Mouse (Mus musculus) ovary, postnatal 36 days (tissue): ENCODE data around the gene Psmg3.

Source experiments
- DNase-seq: peaks from one replicate; pipeline ENCODE4 v3.0.0; 2022; ENCODE audit warnings: low spot score, mixed read lengths

Gene Psmg3

GRCm38 (mm10) chr5:139815964-139816363 lies 10.7 kb downstream of the Psmg3 start:
- peak; percentile 43 for DNase-seq

DNA sequence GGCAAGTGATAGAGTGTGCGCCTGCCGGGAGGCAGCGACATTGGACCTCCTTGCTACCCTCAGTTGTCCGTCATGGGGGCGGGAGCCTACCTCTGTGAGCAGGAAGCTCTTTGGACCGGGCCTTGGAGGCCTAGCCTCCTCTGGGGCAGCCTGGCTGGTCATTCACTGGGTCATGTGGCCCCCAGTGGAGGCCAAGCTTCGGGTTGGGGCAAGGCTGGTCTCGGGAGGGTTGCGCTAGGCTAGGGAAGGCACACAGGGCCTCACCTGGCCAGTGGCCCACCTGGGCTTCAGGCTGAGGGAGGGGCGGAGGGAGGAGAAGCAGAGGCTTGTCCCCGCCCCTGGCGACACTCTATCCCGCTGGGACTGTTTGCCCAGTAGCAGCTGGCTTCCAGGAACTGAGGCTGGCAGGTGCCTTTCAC lies 12.7 kb downstream of the Psmg3 start:
- no peak for DNase-seq

DNA sequence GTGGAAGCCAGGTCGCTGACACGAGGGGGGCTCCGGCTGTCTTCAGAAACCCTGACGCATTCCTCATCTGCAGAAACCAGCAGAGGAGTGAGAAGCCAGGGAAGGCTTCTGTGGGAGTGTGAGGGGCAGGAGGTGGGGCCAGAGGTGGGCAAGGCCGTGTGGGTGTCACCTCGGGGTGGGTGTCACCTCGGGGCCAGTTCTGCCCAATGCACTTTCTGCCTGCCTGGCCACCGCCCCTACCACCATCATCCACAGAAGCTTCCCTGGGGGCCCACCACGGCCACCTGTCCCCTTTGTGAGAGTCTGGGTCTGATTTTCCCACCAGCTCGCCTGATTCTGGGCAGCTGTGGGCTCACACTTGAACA lies 13.6 kb downstream of the Psmg3 start:
- no peak for DNase-seq

GRCm38 (mm10) chr5:139812398-139813125 lies 14.1 kb downstream of the Psmg3 start:
- no peak for DNase-seq

GRCm38 (mm10) chr5:139811677-139812397 lies 14.8 kb downstream of the Psmg3 start:
- no peak for DNase-seq

DNA sequence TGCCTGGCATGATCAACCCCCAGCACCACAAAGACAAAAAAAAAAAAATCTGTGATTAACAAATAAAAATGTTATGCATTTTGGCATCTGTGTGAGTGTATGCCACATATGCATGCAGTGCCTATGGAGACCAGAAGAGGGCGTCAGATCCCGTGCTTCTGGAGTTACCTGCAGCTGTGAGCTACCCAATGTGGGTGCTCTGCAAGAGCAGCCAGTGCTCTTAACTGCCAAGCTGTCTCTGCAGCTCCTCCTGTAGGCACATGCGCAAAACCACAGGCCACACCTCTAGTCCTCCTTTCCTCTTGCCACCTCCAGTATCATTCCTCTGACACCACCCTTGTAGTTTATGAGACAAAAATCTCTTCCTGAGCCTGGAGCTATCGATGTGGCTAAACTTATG lies 17.3 kb downstream of the Psmg3 start:
- DNase-seq: no peak

DNA sequence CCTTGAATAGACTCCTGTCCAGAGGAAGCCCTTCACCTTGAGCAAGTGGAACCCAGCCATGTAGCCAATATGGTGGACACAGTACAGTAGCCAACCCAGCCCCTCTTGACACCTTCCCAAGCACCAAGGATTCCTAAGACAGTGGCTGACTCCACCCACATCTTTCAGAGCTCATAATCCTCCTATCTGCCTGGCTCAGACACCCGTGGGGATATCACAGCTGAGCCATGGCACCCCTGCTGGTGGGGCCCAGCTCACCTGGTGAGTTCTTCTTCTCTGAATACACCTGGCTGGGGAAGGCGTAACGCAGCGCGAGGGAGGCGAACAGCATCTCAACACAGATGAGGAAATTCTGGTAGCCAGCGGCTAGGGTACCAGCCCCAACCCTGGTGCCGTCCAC lies 20.8 kb downstream of the Psmg3 start:
- no peak for DNase-seq

GRCm38 (mm10) chr5:139804573-139805111 lies 22.0 kb downstream of the Psmg3 start:
- DNase-seq: no peak

DNA sequence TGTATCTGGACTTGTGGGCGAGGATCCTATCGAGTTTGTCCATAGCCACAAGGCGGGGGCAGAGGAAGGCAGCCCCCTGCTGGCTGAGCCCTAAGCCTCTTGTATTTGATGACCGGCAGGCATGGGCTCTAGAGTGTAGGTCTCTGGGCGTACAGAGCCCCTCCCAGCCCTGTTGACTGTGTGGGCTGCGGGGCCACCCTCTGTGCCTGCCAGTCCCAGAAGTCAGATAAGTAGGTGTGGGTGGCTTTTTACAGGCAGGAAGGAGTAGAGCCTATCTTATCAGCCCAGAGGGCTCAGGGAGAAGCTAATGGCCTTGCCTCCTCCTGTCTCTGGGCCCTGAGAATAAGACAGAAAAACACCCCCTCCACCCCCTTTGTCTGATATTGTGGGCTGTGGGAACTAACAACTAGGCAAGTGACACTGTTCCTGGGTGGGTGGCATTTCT lies 22.6 kb downstream of the Psmg3 start:
- peak; percentile 67 for DNase-seq

DNA sequence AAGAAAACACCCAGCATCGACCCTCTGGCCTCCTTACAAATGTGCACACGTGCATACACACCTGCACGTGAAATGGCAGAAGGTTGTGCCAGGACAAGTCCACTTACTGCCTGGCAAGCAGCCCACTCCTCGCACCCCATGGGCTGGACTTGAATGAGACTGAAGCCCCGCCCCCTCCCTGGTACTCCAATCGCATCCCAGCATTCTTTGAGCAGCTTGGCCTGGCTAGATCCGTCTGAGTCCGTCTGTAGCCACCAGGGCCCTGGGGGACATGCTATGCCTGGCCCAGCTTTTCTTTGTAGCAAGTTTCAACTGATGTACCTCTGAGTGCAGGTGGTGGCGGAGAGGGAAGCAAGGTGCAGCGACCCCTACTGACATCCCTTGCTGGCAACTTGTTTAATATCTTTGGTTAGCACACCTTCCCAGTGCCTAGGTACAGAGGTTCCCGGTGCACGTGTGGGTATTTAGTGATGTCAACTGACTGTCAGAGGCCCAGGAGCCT lies 23.0 kb downstream of the Psmg3 start:
- DNase-seq: peak; percentile 63

GRCm38 (mm10) chr5:139803165-139803564 lies 23.5 kb downstream of the Psmg3 start:
- no peak for DNase-seq

DNA sequence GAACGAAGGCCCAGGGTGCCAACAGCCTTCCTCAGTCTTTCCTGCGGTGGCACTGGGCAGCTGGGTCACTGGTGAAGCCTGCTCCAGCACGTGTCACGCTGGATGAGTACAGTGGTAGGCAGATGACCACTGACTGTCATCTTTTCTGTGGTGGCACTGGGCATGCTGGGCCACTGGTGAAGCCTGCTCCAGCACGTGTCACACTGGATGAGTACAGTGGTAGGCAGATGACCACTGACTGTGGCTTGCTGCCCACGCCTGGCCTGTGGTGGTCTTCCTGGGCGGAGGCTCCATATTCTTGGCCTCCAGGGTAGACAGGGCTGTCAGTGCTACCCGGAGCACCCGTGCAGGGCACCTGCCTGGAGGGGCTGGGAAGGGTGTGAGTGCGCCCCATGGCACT lies 24.8 kb downstream of the Psmg3 start:
- DNase-seq: no peak

GRCm38 (mm10) chr5:139801231-139801630 lies 25.5 kb downstream of the Psmg3 start:
- no peak for DNase-seq

DNA sequence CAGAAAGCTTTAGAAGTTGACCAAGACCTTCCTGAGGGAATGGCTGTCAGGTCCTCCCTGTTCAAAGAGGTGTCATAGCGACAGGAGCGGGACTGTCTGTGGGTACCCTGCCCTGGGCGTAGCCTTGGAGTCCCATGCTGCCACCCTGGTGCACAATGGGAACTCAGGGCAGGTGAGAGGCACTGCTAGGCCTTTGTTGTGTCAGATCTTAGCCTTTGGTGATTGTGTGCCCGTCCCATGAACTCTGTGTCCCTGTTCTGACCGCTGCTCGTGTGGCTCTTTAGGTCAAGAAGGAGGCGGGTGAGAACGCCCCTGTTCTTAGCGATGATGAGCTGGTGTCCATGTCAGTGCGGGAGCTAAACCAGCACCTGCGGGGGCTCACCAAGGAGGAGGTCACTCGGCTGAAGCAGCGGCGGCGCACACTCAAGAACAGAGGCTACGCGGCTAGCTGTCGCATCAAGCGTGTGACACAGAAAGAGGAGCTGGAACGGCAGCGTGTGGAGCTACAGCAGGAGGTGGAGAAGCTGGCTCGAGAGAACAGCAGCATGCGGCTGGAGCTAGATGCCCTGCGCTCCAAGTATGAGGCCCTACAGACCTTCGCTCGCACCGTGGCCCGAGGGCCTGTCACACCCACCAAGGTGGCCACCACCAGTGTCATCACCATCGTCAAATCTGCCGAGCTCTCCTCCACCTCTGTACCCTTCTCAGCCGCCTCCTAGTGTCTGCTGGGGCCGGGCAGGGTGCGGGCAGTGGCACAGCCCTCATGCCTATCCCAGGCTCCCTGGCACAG lies 26.7 kb downstream of the Psmg3 start:
- no peak for DNase-seq

DNA sequence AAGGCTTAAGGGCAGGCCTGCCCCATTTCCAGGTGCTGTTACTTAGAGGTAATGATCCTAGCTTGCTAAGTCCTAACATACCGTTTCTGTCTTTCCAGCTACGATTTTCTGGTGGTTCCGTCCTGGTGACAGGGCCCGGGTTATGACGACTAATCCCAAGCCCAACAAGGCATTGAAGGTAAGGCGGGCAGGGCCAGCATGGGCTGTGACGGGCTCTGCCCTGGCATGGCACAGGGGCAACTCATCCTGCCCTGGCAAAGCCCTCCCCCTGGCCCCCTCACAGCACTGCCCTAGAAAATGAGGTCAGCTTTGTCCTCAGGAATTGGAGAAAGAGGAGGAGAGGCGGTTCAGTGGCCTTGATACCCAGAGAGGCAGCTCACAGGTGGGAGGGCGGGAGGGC lies 27.6 kb downstream of the Psmg3 start:
- no peak for DNase-seq

DNA sequence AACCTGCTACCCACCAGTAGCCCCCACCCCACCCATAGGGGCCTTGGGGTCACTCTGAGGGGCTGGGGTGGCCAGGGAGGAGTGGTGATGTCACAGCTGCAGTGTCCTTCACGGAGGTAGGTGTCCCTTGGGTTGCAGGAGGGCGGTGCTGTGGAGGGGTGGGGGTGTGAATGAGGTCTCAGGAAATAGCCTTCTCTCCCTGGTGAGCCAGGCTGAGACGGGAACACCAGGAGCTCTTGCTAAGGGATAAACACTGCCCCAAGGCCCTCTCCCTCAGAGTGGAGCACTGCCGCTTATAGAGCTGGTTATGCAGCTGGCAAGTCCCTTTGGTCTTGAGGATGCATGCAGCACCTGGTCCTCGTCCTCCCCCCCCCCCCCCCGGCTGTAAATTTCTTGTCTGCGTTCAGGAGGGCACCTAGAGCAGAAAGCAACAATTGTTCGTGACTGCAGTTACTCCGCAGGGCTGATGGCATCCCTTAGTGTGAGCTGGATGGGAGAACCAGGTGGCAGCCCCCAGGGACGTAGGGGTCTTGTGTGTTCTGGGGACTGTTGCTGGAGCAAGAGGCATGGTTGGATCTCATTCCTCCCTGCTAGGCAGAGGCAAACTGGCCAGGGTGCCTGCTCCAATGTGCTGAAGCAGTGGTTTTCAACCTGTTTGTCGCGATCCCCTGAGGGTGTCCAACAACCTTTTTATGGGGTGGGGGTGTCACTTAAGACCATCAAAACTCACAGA lies 28.4 kb downstream of the Psmg3 start:
- no peak for DNase-seq

DNA sequence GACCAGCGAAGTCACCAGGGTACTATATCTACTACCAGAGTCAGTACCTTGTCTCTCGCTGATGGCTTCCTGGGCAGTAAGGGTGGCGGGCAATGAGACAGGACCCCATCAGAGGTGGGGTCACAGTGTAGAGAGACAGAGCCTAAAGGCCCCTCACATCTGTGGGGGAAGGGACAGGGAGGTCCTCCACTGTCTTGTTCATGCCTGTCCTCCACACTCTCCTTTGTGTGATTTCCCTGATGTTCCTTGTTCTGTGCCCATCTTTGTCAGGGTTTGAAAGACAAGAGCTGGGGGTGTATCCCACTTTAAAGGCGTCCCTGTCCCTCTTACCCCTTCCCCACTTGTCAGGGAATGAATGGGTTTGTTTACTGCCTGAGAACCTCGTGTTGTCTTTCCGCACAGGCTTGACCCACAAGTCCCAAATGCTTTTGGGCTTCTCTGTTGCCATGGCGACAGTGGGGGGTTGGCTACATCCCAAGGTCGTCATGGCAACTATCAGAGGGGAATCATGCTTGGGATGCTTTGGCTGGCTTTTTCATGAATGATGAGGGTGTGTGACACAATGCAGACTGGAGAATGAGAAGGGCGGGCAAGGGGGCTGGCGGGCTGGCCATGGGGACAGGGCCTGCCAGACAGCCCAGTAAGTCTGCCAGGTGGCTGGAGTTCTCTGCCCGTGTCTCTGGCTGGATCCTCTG lies 29.1 kb downstream of the Psmg3 start:
- DNase-seq: peak; percentile 85

GRCm38 (mm10) chr5:139796900-139797299 lies 29.8 kb downstream of the Psmg3 start:
- peak; percentile 81 for DNase-seq

GRCm38 (mm10) chr5:139796001-139796620 lies 30.6 kb downstream of the Psmg3 start:
- DNase-seq: no peak

DNA sequence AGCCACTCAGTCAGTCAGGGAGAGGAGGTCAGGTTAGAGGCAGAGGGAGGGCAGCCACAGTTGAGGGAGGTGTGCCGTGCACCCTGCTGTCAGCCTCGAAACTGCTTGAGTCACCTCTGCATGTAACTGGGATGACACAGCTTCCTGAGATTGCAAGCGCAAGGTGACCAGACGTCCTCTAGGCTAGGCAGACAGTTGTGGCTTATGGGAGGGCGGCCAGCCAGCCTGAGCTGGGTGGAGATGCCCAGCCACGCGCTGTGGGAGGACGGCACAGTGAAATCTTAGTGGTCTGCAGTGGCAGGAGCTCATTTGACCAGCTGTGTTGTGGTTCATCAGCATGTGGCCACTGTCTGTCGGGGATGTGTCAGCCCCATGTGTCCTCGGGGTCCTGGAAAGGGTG lies 31.7 kb downstream of the Psmg3 start:
- DNase-seq: no peak

GRCm38 (mm10) chr5:139794137-139794536 lies 32.5 kb downstream of the Psmg3 start:
- DNase-seq: no peak
